Mouse (Mus musculus) neural tube, embryonic 14.5 days (tissue): ENCODE measurements around the gene Tmem252. TPM values are rescaled to one million over a fixed set of nuclear protein-coding genes. Genes with fewer than 3 reads are reported as not detected.

Experiments
- ATAC-seq: fragments of 200-750 bp; cut with Nextera tagmentation; 2 replicates; pipeline ENCODE4 v1.8.0; 2017; ENCODE audit warnings: low read depth, mild to moderate bottlenecking, moderate TSS enrichment, moderate library complexity
- H3K27ac ChIP-seq: fragments of 300-500 bp; sonication (generic); 2 replicates; pipeline ENCODE4 v1.5.1; 2014; ENCODE audit warnings: low read depth, mild to moderate bottlenecking, control low read depth, low read length, moderate library complexity, mixed read lengths
- H3K27me3 ChIP-seq: fragments of 300-500 bp; sonication (generic); 2 replicates; pipeline ENCODE4 v1.6.1; 2014; ENCODE audit warnings: low read length; ENCODE audit not compliant: control insufficient read depth, insufficient read depth
- H3K36me3 ChIP-seq: fragments of 300-500 bp; sonication (generic); 2 replicates; pipeline ENCODE4 v1.6.1; 2014; ENCODE audit warnings: low read length, mixed read lengths; ENCODE audit not compliant: control insufficient read depth, insufficient read depth
- H3K4me1 ChIP-seq: fragments of 300-500 bp; sonication (generic); 2 replicates; pipeline ENCODE4 v1.6.1; 2014; ENCODE audit warnings: low read length; ENCODE audit not compliant: control insufficient read depth, insufficient read depth
- H3K4me2 ChIP-seq: fragments of 300-500 bp; sonication (generic); 2 replicates; pipeline ENCODE4 v1.6.1; 2014; ENCODE audit warnings: mild to moderate bottlenecking, low read depth, low read length, control low read depth
- H3K4me3 ChIP-seq: fragments of 300-500 bp; sonication (generic); 2 replicates; pipeline ENCODE4 v1.5.1; 2014; ENCODE audit warnings: low read depth, low read length, control low read depth, mixed read lengths
- H3K9ac ChIP-seq: fragments of 300-500 bp; sonication (generic); replicated peaks from 2 replicates; pipeline ENCODE4 v1.6.1; 2014; ENCODE audit warnings: low read depth, mild to moderate bottlenecking, control low read depth, low read length, mixed read lengths
- H3K9me3 ChIP-seq: fragments of 300-500 bp; sonication (generic); 2 replicates; pipeline ENCODE4 v1.6.1; 2016; ENCODE audit warnings: low read length; ENCODE audit not compliant: control insufficient read depth
- WGBS: fragments of 180-500 bp; shearing (Covaris S2); extraction: QIAGEN DNeasy Blood & Tissue Kit; methylation state at CpG from one replicate; pipeline ENCODE4 v1.1.7; 2014; 5-methylcytosine and 5-hydroxymethylcytosine counted together
- polyA plus RNA-seq: library from polyadenylated mRNA; unstranded; fragments of >200 nt; fragmentation: Nextera tagmentation; extraction: Ambion mirVana; gene quantifications from 2 replicates; pipeline ENCODE4 v1.2.1, GENCODE M21; 2014

Tmem252 gene
- polyA plus RNA-seq, 1 experiment from 2014 or later = 3.0 TPM

DNA sequence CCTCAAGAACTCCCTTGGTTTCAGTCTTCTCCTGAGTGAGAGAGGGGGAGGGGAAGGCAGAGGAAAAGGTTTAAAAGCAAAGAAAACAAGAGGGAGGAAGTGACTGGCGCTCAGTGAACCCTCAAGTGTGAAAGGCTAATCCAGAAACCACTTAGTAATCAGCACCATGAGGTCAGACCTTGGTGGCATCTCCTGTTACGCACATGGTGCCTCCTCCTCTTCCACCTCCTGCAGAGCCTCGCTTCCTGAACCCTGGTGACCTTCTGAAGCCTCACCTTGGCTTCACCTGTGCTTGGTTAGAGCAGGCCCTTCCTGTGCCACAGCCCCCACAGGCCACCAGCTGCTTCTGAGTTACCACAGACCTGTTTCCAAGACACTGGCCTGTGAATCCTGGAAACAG lies 2.2 kb upstream of the Tmem252 start:
- H3K9ac ChIP-seq = no peak overlapping the region
- H3K27ac ChIP-seq = no peak overlapping the region
- no peaks in the 10 kb centered on the region for H3K9me3 ChIP-seq
- WGBS = 65% methylated on average over 3 of the region's 3 CpGs
- no peaks in the 10 kb centered on the region for H3K27me3 ChIP-seq
- H3K36me3 ChIP-seq = no peaks in the 10 kb centered on the region
- no peak for ATAC-seq
- no peak overlapping the region for H3K4me3 ChIP-seq
- H3K4me1 ChIP-seq = no peaks in the 10 kb centered on the region
- no peak overlapping the region for H3K4me2 ChIP-seq

DNA sequence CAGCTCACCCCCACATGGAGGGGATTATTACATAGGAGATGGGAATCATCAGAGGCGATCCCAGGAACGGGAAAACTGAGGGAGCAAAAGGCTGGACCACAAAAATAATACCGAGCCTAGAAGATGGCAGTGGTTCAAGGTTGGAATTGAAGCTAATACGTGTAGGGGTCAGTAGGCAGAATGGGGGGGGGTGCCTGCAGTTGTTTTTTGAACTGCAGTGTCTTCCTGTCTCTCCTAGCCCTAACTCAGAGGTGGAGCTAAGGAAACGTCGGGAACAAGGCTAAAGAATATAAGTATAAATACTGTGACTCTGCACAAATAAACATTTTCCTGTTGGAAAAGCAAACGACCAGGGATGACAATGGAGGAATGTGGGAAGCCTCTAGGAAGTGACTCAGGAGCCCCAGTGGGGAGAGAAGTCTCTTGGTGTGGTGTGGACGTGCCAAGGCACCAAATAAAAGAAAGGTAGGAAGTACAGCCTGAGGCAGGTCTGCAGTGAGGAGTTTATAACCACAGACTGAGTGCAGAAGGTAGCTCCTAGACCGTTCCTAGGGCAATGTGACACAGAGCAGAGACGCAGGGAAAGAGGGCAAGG lies 1.3 kb upstream of the Tmem252 start:
- Histone ChIP-seq H3K9ac (no peak overlapping the region), H3K4me2 (no peak overlapping the region), H3K4me3 (no peak overlapping the region), H3K27ac (no peak overlapping the region), H3K36me3 (no peaks in the 10 kb centered on the region), H3K4me1 (no peaks in the 10 kb centered on the region), H3K9me3 (no peaks in the 10 kb centered on the region), H3K27me3 (no peaks in the 10 kb centered on the region)
- 74% methylated on average over 10 of the region's 10 CpGs for WGBS
- ATAC-seq = no peak

DNA sequence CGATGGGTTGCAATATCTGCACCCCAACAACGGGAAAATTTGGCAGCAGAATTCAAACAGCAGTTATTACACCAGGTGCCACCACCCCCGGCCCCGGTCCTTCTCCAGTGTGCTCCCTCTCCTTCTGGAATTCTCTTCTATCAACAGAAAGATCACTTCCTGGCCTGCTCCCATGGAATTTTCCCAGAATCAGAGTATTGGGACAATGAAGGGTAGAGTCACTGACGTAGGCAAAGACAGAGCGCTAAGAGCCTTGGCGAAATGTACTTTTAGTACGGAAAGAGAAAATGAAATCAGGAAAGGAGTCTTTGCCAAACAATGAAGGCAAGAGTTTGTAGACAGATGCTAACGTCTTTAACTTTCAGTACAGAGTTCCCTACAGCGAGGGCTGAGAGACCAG lies 477 bp upstream of the Tmem252 start:
- no peak for ATAC-seq
- H3K4me3 ChIP-seq = no peak overlapping the region
- no peaks in the 10 kb centered on the region for H3K27me3 ChIP-seq
- WGBS = 90% methylated on average over 10 of the region's 10 CpGs
- no peaks in the 10 kb centered on the region for H3K36me3 ChIP-seq
- no peak overlapping the region for H3K27ac ChIP-seq
- H3K4me2 ChIP-seq = no peak overlapping the region
- H3K9ac ChIP-seq = no peak overlapping the region
- no peaks in the 10 kb centered on the region for H3K9me3 ChIP-seq
- no peaks in the 10 kb centered on the region for H3K4me1 ChIP-seq

DNA sequence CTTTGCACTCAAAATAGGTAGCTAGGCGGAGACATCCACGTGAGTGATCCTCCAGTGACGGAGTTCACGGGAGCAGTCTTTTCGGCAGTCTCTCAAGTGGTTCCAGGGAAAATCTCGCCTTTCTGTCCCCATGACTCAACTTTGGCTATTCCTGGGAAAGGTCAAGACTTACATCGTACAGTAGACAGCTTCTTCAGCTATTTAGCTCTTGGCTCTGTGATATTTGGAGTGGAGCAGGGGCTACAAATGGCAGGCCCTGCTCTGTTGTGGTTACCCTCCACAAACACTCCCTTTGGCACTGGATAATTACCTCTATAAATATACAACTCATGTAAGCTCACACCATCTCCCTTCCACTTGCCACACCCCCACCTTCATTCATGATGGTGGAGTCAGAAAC lies 2.6 kb downstream of the Tmem252 start:
- no peak for ATAC-seq
- no peak overlapping the region for H3K27ac ChIP-seq
- no peaks in the 10 kb centered on the region for H3K9me3 ChIP-seq
- no peak overlapping the region for H3K4me2 ChIP-seq
- H3K36me3 ChIP-seq = no peaks in the 10 kb centered on the region
- no peak overlapping the region for H3K9ac ChIP-seq
- H3K27me3 ChIP-seq = no peaks in the 10 kb centered on the region
- no peak overlapping the region for H3K4me3 ChIP-seq
- no peaks in the 10 kb centered on the region for H3K4me1 ChIP-seq
- WGBS = 91% methylated on average over 7 of the region's 7 CpGs

DNA sequence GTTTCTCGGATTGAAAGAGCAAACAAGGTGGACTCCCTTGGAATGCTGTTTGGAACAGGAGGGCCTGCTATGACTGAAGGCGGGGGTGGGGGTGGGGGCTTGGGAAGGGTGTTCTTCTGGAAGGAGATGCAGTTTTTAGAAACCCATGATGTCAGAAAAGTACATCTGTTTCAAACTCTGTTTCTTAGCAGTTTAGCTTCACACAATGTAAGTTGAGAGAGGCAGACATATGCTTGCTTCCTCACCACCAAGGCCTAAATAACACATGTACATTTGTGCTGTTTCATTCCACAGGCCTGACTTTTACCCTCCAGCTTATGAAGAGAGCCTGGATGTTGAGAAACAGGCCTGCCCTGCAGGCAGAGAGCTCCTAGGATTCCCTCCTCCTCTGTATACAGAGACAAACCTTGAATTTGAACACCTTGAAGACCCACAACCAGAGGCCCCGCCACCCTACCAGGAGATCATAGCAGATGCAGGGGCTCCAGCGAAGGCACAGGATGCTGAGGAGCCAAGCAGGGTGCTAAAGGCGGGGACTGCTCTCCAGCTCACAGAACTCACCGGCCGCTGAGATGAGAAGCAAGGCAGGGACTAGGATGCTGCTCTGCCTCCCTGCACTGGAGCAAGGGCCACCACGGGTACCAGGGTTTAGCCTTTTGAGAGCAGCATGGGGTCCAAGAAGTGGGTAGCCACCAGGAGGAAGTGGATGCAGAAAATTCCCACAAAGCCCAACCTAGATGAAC lies 3.6 kb downstream of the Tmem252 start:
- WGBS = 70% methylated on average over 8 of the region's 8 CpGs
- Histone ChIP-seq H3K4me2 (no peak overlapping the region), H3K27ac (no peak overlapping the region), H3K27me3 (no peaks in the 10 kb centered on the region), H3K4me1 (no peaks in the 10 kb centered on the region), H3K9me3 (no peaks in the 10 kb centered on the region), H3K4me3 (no peak overlapping the region), H3K9ac (no peak overlapping the region), H3K36me3 (no peaks in the 10 kb centered on the region)
- ATAC-seq = no peak

DNA sequence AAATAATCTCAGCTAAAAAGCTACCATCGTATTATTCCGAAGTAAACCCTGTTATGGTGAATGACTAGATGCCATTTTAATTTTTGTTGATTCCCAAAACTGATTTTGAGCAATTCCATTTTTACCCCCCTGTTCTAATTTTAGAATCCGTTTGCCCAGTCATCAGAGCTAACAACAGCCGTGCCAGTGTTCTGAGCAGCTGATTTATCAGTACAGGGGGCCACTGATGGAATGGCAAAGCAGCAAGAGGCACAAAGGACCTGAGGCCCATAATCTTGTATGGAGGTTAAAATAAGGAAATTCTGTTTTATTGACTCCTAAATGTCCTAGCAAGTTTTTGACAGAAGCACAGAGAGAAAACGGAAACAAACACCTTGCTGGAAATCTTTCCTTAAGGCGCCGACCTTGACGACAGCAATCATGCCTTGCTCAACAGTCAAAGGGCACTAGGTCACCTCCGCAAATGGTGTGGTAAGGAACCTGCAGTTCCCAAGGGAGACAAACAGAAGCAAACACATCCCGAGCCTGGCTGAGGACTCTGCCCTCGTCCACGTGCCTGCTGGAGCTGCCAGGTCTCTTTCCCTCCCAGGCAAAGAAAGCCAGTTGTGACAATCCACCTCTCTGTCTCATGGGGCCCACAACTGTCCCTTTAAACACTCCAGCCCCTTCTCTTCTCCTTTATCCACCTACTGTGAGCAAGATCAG lies 9.4 kb downstream of the Tmem252 start:
- WGBS = 73% methylated on average over 12 of the region's 12 CpGs
- Histone ChIP-seq H3K4me2 (no peak overlapping the region), H3K27me3 (no peaks in the 10 kb centered on the region), H3K4me1 (no peaks in the 10 kb centered on the region), H3K36me3 (no peaks in the 10 kb centered on the region), H3K27ac (no peak overlapping the region), H3K4me3 (no peak overlapping the region), H3K9me3 (no peaks in the 10 kb centered on the region), H3K9ac (no peak overlapping the region)
- ATAC-seq = no peak

DNA sequence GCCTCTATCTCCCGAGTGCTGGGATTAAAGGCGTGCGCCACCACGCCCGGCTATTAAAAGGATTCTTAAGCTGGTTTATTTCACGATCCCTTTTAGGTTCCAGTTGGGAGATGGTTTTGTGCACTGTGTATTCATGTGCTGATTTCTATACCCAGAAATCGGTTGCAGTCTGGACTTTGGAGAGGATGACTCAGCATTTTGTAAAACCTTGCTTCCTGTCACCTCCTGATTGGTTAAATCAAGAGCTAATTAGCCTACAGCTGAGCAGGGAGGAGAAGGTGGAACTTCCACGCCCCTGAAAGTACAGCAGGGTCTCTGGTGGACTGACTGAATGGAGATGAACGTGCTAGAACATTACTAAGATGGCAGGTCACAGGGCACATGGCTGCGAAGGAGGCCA lies 12.6 kb downstream of the Tmem252 start:
- H3K9ac ChIP-seq = no peak overlapping the region
- WGBS = 89% methylated on average over 10 of the region's 10 CpGs
- no peak for ATAC-seq
- no peak overlapping the region for H3K4me3 ChIP-seq
- no peaks in the 10 kb centered on the region for H3K36me3 ChIP-seq
- no peak overlapping the region for H3K27ac ChIP-seq
- no peaks in the 10 kb centered on the region for H3K9me3 ChIP-seq
- H3K4me2 ChIP-seq = no peak overlapping the region
- H3K27me3 ChIP-seq = no peaks in the 10 kb centered on the region
- H3K4me1 ChIP-seq = no peaks in the 10 kb centered on the region

DNA sequence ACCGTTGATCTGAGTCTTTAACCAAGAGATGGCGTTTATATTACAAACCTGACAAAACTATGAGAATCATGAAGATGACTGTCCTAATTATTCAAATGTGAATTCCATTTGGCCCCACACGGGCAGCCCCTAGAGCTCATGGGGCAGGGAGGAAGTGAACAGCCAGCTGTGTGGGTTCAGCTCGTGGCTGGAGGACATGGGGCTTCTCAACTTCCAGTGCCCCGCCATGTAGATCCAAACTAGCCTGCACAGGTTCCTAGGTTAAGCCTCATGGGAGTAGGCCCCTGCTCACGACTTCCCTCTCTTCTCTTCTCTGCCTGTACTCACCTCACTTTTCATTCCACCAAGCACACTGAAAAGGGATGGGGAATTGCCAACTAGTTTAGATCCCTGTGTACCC lies 14.5 kb downstream of the Tmem252 start:
- no peak overlapping the region for H3K9ac ChIP-seq
- no peak for ATAC-seq
- H3K4me3 ChIP-seq = no peak overlapping the region
- no peaks in the 10 kb centered on the region for H3K27me3 ChIP-seq
- no peaks in the 10 kb centered on the region for H3K36me3 ChIP-seq
- 82% methylated on average over 6 of the region's 6 CpGs for WGBS
- H3K9me3 ChIP-seq = no peaks in the 10 kb centered on the region
- H3K4me1 ChIP-seq = no peaks in the 10 kb centered on the region
- H3K27ac ChIP-seq = no peak overlapping the region
- H3K4me2 ChIP-seq = no peak overlapping the region

DNA sequence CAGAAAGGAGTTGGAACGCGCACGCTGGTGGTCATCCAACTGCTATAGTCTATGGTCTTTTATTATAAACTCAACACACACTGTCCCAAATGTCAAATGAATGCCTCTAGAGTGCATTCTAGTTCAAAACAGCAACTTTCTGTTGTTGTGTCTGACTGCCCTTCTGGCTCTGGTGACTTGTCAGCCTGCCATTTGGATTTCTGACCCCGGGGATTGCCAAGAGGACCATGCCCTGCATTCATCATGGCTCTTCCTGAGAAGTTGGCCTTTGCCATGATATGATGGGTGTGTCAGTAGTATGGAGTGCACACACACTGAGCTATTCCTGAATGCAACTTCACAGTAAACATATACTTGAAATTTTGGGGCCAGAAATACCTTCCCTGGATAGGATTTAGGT lies 15.7 kb downstream of the Tmem252 start:
- no peak overlapping the region for H3K4me3 ChIP-seq
- no peak overlapping the region for H3K4me2 ChIP-seq
- ATAC-seq = no peak

More for the DNA sequence above, 15.7 kb downstream of the Tmem252 start:
- no peaks in the 10 kb centered on the region for H3K4me1 ChIP-seq
- no peak overlapping the region for H3K9ac ChIP-seq
- H3K27me3 ChIP-seq = no peaks in the 10 kb centered on the region
- no peak overlapping the region for H3K27ac ChIP-seq
- no peaks in the 10 kb centered on the region for H3K36me3 ChIP-seq
- no peaks in the 10 kb centered on the region for H3K9me3 ChIP-seq
- 95% methylated on average over 4 of the region's 4 CpGs for WGBS
